Mouse (Mus musculus): ENCODE data around the gene Xrra1.

- TF ChIP-seq POLR2A (IDR thresholded peaks at IDR 0.05; ENCODE audit: control insufficient read depth in 1 of 2, insufficient read depth in 1 of 2, low read depth in 1 of 2, low read length in 2 of 2, poor library complexity in 1 of 2) = no peak
- TF ChIP-seq CTCF (IDR thresholded peaks at IDR 0.05 in 2 of 3, conservative IDR thresholded peaks at IDR 0.05 in 1 of 3; ENCODE audit: control insufficient read depth in 1 of 3, insufficient read depth in 1 of 3, low read depth in 2 of 3, low read length in 3 of 3, poor library complexity in 1 of 3, severe bottlenecking in 1 of 3) = no peak
- TF ChIP-seq KAT2A (conservative IDR thresholded peaks at IDR 0.05; ENCODE audit: low read depth, low read length) = no peak
- no peak for TF ChIP-seq USF1 (IDR thresholded peaks at IDR 0.05; ENCODE audit: low read depth, low read length)
- no peak for TF ChIP-seq USF2 (IDR thresholded peaks at IDR 0.05; ENCODE audit: borderline replicate concordance in 1 of 2, insufficient read depth in 1 of 2, low read depth in 1 of 2, low read length in 2 of 2)
These were observed 107.2 kb downstream of the Xrra1 start for GRCm38 (mm10) chr7:99966011-99966721.

All from MEL (cell line).